Comparison of ENCODE assay signal across 7 mouse cellular contexts in genomic region chr16:22857431-22858113, GRCm38 (mm10). TPM values are rescaled to one million over a fixed set of nuclear protein-coding genes. Genes with fewer than 3 reads are reported as not detected.
A peak's percentile ranks its signal among the peaks of the same experiment; 100 is the strongest.
DNase-seq lines count a peak whose midpoint lies in the region; ATAC-seq and TF ChIP-seq lines count a peak whose summit lies in the region.

Gene Tbccd1 (minus strand): TSS chr16:22857669.
Gene Dnajb11 (plus strand): TSS chr16:22857845.

- DNase-seq in adrenal gland, postnatal 10 days = peak; percentile 99
- peak; percentile 99 for DNase-seq in embryonic facial prominence, embryonic 10.5 days (ENCODE audit: low spot score)
- DNase-seq in gonadal fat pad, adult 2 months (ENCODE audit: low read depth) = peak; percentile 92
- DNase-seq in left cerebral cortex, postnatal 4 days = peak; percentile 98

- no peak for TF ChIP-seq CTCF in intestine, postnatal 0 days (IDR thresholded peaks at IDR 0.05; ENCODE audit: low read depth)
- no peak for TF ChIP-seq CTCF in small intestine, adult 2 months (IDR thresholded peaks at IDR 0.05; ENCODE audit: extremely low read depth, insufficient read length, insufficient replicate concordance, low read depth, low read length)

- peaks cover 27% of the 10 kb centered on the region for H3K36me3 ChIP-seq in embryonic facial prominence, embryonic 10.5 days (replicated peaks)
- H3K36me3 ChIP-seq in intestine, postnatal 0 days (ENCODE audit: control insufficient read depth, insufficient read depth) = peaks cover 2% of the 10 kb centered on the region; the same call in 1 of the 2 replicates
- peaks cover 7% of the 10 kb centered on the region; the same call in 1 of the 2 replicates for H3K36me3 ChIP-seq in midbrain, embryonic 12.5 days
- H3K36me3 ChIP-seq in small intestine, adult 2 months (ENCODE audit: control insufficient read depth, insufficient read depth, low read length) = peaks cover 7% of the 10 kb centered on the region

- peak within 1 kb of the TSS; percentile 85 for H3K27ac ChIP-seq in embryonic facial prominence, embryonic 10.5 days (replicated peaks)
- peak within 1 kb of the TSS; percentile 91 for H3K27ac ChIP-seq in intestine, postnatal 0 days (ENCODE audit: low read depth, low read length)
- H3K27ac ChIP-seq in midbrain, embryonic 12.5 days (replicated peaks) = peak within 1 kb of the TSS; percentile 49; the same call in 1 of the 2 replicates
- peak within 1 kb of the TSS; percentile 92 for H3K27ac ChIP-seq in small intestine, adult 2 months (ENCODE audit: insufficient read depth, low read depth, low read length)

- H3K9me3 ChIP-seq in embryonic facial prominence, embryonic 10.5 days = no peaks in the 10 kb centered on the region
- no peaks in the 10 kb centered on the region for H3K9me3 ChIP-seq in intestine, postnatal 0 days (ENCODE audit: control insufficient read depth)
- no peaks in the 10 kb centered on the region for H3K9me3 ChIP-seq in midbrain, embryonic 12.5 days

- H3K9ac ChIP-seq in intestine, postnatal 0 days (ENCODE audit: low read depth, low read length) = peak within 1 kb of the TSS; percentile 88
- peak within 1 kb of the TSS; percentile 91 for H3K9ac ChIP-seq in midbrain, embryonic 12.5 days (replicated peaks)

- H3K4me3 ChIP-seq in embryonic facial prominence, embryonic 10.5 days = peak within 1 kb of the TSS; percentile 73
- peak within 1 kb of the TSS; percentile 81 for H3K4me3 ChIP-seq in intestine, postnatal 0 days (ENCODE audit: low read depth, low read length)
- peak within 1 kb of the TSS; percentile 86 for H3K4me3 ChIP-seq in midbrain, embryonic 12.5 days
- H3K4me3 ChIP-seq in small intestine, adult 2 months (ENCODE audit: low read depth, low read length) = peak within 1 kb of the TSS; percentile 89

- intact Hi-C loops in left cerebral cortex, postnatal 4 days (cut with DNase I) = no loop called here

- no peaks in the 10 kb centered on the region for H3K27me3 ChIP-seq in embryonic facial prominence, embryonic 10.5 days (replicated peaks; ENCODE audit: low read depth, poor library complexity, severe bottlenecking)
- H3K27me3 ChIP-seq in intestine, postnatal 0 days (replicated peaks; ENCODE audit: control insufficient read depth, insufficient read depth, low read length) = no peaks in the 10 kb centered on the region
- H3K27me3 ChIP-seq in midbrain, embryonic 12.5 days = no peaks in the 10 kb centered on the region
- no peaks in the 10 kb centered on the region for H3K27me3 ChIP-seq in small intestine, adult 2 months (ENCODE audit: control insufficient read depth, insufficient read depth, low read length)

- WGBS in embryonic facial prominence, embryonic 10.5 days = under 1% methylated on average over 62 of the region's 62 CpGs
- WGBS in intestine, postnatal 0 days = under 1% methylated on average over 61 of the region's 62 CpGs
- under 1% methylated on average over 62 of the region's 62 CpGs for WGBS in midbrain, embryonic 12.5 days
- WGBS in small intestine, adult 2 months = under 1% methylated on average over 62 of the region's 62 CpGs

- peak within 1 kb of the TSS; percentile 91 for H3K4me2 ChIP-seq in intestine, postnatal 0 days (replicated peaks; ENCODE audit: low read depth)
- peak within 1 kb of the TSS; percentile 93 for H3K4me2 ChIP-seq in midbrain, embryonic 12.5 days (replicated peaks)

- peaks cover 18% of the 10 kb centered on the region for H3K4me1 ChIP-seq in embryonic facial prominence, embryonic 10.5 days
- H3K4me1 ChIP-seq in intestine, postnatal 0 days (replicated peaks; ENCODE audit: control insufficient read depth, insufficient read depth, low read length) = 0 out of 2 replicates have a peak, but pooled peaks cover 3% of the 10 kb centered on the region
- H3K4me1 ChIP-seq in midbrain, embryonic 12.5 days = peaks cover 16% of the 10 kb centered on the region
- no peaks in the 10 kb centered on the region for H3K4me1 ChIP-seq in small intestine, adult 2 months (ENCODE audit: control insufficient read depth, insufficient read depth, insufficient read length, low read length)

- ATAC-seq in intestine, postnatal 0 days = peak; percentile 99
- ATAC-seq in midbrain, embryonic 12.5 days (ENCODE audit: low FRiP score, low read depth) = peak; percentile 100

- TF ChIP-seq POLR2A in small intestine, adult 2 months (IDR thresholded peaks at IDR 0.05; ENCODE audit: low read depth, low read length) = peak; percentile 84

RNA-seq across cellular contexts. Expression of gene Tbccd1, which starts in this region (rescaled TPM):
- total RNA-seq in adrenal gland, postnatal 10 days (2021) = 10 to 100 TPM; 16.8 to 20.4 TPM
- 38.6 and 39.1 TPM in 2 replicates for polyA plus RNA-seq in embryonic facial prominence, embryonic 10.5 days (2016; fragmentation: Nextera tagmentation; extraction: Ambion mirVana)
- 18.1 and 19.8 TPM in 2 replicates for polyA plus RNA-seq in gonadal fat pad, adult 2 months (2012; rRNA removed)
- 14.0 and 14.7 TPM in 2 replicates for polyA plus RNA-seq in intestine, postnatal 0 days (2015; fragmentation: Nextera tagmentation; extraction: Ambion mirVana)
- 10 to 100 TPM; 10.9 to 11.8 TPM for total RNA-seq in left cerebral cortex, postnatal 4 days (2021)
- polyA plus RNA-seq in midbrain, embryonic 12.5 days (2016; fragmentation: Nextera tagmentation; extraction: Ambion mirVana) = 31.4 and 34.0 TPM in 2 replicates
- 2.7 and 5.1 TPM in 2 replicates for polyA plus RNA-seq in small intestine, adult 2 months (2012; rRNA removed)

RNA-seq across cellular contexts. Expression of gene Dnajb11, which starts in this region (rescaled TPM):
- 10 to 100 TPM; 59.9 to 65.8 TPM for total RNA-seq in adrenal gland, postnatal 10 days (2021)
- polyA plus RNA-seq in embryonic facial prominence, embryonic 10.5 days (2016; fragmentation: Nextera tagmentation; extraction: Ambion mirVana) = 88.4 and 90.8 TPM in 2 replicates
- polyA plus RNA-seq in gonadal fat pad, adult 2 months (2012; rRNA removed) = 21.0 and 35.3 TPM in 2 replicates
- 119 and 122 TPM in 2 replicates for polyA plus RNA-seq in intestine, postnatal 0 days (2015; fragmentation: Nextera tagmentation; extraction: Ambion mirVana)
- 10 to 100 TPM; 59.3 to 61.4 TPM for total RNA-seq in left cerebral cortex, postnatal 4 days (2021)
- polyA plus RNA-seq in midbrain, embryonic 12.5 days (2016; fragmentation: Nextera tagmentation; extraction: Ambion mirVana) = 93.1 and 94.1 TPM in 2 replicates
- polyA plus RNA-seq in small intestine, adult 2 months (2012; rRNA removed) = 12.1 and 19.6 TPM in 2 replicates

Comparison
In these comparisons a context has a peak if more than half of its experiments do, and no peak if none do; other contexts are left out.
1. Peak in every context shown above with its lines: DNase-seq, ATAC-seq, H3K4me3 ChIP-seq and H3K27ac ChIP-seq.